Mouse (Mus musculus) retina, adult 2 months (tissue): ENCODE measurements around the gene Fig4.
A peak's percentile ranks its signal among the peaks of the same experiment; 100 is the strongest.

ENCODE experiments used
- DNase-seq: peaks from one replicate; pipeline ENCODE4 v3.0.0-alpha.2; 2012; ENCODE audit warnings: low read depth, low spot score

Fig4 gene

DNA sequence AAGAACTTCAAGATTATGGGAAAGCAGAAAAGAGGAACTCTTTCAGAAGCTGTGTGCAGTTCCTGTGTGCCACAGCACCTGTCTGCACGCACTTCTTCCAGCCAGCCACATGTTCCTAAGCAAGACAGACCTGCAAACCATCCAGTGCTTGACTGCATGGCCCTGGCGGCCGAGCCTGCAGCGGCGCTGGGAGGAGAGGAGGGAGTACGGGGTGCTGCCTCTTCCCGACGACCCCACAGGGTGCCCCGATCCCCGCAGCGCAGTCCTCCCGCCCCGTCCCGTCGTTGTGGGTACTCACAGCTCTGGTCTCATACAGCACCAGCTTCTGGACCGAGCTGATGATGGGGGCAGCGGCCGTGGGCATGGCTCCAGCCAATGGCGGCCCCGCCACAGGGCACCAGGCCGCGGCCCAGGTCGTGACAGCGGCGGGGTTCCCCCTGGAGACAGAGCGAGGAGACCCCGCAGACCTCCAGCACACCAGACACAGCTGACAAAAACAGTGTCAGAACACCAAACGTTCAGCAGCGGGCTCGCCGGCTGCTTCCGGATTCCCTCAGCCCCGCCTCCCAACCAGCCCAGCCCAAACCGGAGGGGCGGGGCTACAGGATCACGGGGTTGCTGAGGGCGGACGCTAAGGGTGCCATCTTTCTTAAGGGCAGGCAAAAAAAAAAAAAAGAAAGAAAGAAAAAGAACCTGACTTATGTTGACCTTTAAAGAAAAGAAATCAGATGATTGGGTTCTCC lies at the start of gene Fig4:
Gene Fig4 (minus strand): TSS at position 572 of the 743 bp plus-strand sequence.
- DNase-seq, result peak; percentile 78

GRCm38 (mm10) chr10:41341346-41341745 lies 38.3 kb upstream of the Fig4 start:
- DNase-seq, result no peak

DNA sequence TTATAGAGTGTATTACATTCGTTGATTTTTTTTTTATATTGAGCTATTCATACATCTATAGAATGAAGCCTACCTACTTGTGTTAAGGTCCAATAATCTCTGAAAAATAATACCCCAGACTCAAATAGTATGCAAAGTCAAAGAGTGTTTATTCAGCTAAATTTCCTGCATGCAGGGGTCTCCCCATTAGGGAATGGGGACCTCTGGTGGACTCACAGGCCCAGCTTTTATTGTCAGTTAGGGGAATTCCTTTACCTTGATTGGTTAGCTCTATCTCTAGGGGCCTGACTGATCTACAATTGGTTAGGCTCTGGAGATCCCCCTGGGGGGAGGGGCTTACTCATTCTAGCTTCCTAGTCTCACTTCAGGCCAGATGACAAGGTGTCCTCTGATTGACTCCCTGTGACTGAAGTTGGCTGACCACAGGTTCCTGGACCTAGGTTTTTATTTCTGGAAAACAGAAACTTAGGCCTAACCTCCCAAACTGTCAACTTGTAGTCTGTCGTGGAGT lies 29.5 kb upstream of the Fig4 start:
- no peak for DNase-seq

DNA sequence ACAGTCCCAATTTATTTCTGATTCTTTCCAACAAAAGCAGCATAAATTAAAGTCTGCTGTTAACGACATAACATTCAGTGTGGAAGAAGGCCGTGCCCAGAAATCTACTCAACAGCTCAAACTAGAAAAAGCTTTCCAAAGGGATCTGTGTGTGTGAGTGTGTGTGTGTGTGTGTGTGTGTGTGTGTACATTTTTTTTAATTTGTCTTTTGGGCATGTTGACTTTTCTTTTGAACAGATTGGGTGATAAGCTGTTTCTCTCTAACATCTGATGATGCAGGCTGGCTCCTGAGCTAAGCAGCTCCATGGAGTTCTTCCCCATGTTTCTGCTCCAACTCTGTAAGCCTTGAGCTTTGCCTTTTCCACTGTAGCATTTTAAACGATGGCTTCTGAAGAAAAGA lies 12.8 kb upstream of the Fig4 start:
- DNase-seq, result no peak

GRCm38 (mm10) chr10:41308205-41308604 lies 5.1 kb upstream of the Fig4 start:
- DNase-seq, result no peak

DNA sequence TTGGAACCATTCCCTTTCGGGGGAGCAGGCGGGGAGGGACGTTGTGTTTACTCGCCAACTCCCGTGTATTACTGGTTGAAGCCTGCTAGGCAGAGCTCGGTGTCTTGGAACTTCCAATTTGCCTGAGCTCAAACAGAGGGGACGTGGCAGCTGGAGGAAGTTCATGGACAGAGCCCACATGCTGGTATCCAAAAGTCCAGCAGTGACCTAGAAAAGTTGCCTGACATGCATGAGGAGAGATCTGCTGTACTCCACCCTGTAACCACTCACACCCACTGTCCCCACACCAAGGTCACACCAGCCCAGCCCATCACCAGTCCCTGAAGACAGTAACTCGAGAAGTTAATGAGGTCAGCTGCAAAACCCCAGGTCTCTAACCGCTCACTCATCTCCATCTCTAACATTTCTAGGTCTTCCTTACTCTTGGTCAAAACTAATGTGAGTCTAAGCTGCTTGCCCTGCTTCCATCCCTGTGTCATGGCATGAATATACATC lies 1.9 kb upstream of the Fig4 start:
- no peak for DNase-seq

DNA sequence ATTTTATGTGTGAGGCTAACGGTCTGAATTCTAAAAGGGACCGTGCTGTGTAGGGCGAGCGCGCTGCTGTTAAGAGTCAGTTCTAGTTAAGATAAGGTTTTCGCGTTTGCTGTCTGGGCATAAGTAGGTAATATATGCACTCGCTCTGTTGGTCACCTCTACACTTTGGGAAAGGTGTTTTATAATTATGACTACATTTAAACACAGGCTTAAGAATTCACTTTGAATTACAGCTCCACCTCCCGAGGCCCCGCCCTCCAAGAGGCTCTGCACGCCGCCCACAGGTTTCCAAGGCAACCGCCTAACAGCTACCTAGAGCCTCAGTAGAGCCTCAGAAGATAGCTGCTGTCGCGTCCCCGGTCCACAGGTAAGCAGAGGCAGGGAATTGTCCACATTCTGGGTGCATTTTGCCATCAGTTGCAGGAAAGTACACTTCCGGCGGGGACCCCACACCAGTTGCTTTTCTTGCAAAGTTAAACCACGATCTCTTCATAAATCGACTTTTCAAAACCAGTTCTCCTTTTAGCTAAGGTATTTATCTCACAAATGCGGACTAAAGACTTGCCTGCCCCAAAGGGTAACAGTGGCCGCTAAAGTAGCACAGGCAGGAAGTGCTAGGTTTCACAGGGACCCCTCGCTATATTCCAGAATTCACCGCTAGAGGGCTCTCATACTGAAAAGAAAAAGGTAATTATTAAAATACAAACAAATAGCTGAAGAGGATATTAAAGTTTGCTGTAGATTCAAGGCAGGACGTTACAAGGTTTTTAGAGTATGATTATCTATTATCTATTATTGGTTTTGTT lies 782 bp upstream of the Fig4 start, which contains the start of gene Ak9:
Gene Ak9 (plus strand): TSS at position 342 of the 806 bp plus-strand sequence.
- DNase-seq, result peak; percentile 70

DNA sequence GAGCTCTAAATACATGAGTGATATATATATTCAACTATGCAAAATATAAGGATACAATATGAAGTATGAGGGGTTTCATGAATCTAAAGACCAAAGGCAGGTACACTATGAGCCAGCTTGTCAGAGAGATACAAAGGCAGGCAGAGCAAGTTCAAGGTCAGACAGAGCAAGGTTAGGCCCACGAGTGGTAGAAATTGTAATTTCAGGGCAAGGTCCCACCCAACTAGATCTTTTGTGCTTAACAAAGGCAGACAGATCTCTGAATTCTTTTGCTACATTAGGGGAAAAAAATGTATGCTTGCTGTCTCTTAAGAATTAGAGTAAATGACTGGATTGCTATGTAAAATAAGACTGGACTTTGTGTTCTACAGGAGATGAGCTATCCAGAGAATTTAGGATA lies 2.9 kb downstream of the Fig4 start:
- no peak for DNase-seq

- peak; percentile 46 for DNase-seq
Observed at GRCm38 (mm10) chr10:41295145-41295544, 7.9 kb downstream of the Fig4 start.

DNA sequence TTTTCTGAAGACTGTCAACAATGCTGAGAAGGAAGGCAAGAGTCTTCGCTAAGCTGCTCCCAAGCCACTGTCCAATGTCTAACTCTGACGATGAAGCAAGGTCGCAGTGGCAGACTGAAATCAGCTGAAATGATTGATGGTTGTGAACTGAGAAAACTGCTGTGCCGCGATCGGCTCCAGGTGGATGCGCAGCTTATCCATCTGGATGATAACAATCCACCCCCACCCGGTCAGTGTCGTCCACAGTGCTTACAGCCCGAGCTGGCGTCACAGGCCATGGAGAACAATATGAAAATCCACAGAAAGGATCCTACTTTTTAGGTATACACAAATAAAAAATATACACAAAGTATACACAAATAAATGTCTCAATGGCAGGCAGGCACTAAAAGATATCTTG lies 8.3 kb downstream of the Fig4 start:
- DNase-seq, result no peak

DNA sequence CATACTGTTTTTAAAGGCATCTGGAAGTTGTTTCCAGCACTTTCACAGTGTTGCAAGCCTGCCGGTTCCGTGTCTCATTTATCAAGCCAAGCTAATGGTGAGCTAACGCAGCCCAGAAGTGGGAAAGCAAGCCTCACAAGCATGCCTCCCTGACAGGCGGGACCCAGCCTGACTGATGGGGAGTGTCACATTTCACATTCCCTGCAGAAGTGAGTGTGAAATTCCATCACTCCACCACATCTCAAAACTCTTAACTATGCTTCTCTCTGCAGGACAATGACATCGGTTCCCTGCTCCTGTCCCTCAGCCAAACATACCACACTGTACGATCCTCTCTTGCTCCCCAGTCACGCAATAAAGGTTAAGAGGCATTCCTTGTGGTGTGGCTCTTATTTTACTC lies 10.0 kb downstream of the Fig4 start:
- DNase-seq, result no peak

DNA sequence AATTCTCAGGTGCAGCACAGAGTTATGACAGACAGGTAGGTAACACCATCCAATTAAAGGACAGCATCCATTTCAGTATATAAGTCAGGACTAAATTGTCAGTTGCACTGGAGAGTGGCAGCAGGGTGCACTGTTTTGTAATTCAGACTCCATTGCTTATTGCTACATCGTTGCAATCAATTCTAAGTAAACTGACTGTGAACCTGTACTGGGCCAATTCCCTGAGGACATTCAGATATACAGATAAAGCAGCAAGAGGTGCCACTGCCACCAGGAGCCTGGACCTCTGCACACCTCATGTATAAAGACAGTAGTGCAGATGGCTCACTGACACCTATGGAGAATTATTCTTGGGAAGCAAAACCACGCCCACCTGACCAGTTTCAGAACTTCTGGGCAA lies 12.0 kb downstream of the Fig4 start:
- no peak for DNase-seq

- peak; percentile 77 for DNase-seq
Observed at GRCm38 (mm10) chr10:41288771-41289415, 14.2 kb downstream of the Fig4 start.

- no peak for DNase-seq
Observed at GRCm38 (mm10) chr10:41288074-41288473, 15.0 kb downstream of the Fig4 start.

GRCm38 (mm10) chr10:41287618-41288017 lies 15.4 kb downstream of the Fig4 start:
- no peak for DNase-seq

- no peak for DNase-seq
Observed at GRCm38 (mm10) chr10:41282086-41282485, 21.0 kb downstream of the Fig4 start.

DNA sequence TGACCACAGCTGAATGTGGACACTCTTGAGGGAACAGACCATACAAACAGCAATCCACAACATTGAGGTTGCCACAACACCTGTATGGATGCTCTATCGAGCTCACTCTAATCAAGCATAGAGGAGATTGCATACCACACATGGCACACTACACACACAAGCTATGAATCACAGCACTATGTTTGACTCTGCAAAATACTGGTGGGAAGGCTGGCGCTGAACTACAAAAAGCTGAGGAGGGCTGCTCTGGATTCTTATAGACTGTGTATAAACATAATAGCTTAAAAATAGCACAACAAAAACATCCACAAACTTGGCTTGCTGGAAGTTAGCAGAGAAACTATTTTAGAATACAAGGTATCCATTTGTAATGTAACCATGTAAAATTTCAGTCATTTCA lies 22.3 kb downstream of the Fig4 start:
- no peak for DNase-seq

- DNase-seq, result no peak
Observed at GRCm38 (mm10) chr10:41280177-41280576, 22.9 kb downstream of the Fig4 start.

- DNase-seq, result no peak
Observed at GRCm38 (mm10) chr10:41278808-41279207, 24.3 kb downstream of the Fig4 start.

DNA sequence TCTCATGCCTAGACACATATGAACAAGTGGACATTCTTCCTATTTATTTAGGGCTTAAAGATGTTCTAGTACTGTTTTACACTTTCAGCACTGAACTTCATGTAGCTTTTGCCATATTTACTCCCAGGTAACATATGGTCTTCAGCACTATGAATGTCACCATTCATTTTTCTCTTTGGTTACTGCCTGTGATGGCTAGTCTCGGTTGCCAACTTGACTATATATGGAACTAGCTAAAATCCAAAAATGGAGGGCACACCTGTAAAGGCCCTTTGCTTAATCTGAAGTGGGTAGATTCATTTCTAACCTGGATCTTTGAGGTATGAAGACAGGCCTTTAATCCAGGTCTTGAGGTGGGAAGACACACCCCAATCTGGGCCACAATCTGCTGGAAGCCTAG lies 28.2 kb downstream of the Fig4 start:
- no peak for DNase-seq

DNA sequence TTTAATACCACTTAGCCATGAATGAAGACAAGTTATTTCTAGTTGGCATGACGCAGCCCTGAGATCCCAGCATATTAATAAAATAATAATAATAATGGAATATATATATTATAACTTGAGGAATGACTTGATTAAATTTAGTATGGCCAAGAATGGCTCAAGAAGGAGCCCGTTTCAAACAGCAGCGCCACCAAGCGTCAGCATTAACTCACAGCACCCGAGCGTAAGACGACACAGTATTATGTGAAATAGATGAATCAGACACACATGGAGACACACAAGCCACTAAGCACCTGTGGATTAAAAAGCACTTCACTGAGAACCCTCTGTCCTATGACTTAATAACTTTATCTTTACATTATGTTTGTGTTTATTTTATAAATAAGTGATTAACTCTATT lies 31.2 kb downstream of the Fig4 start:
- DNase-seq, result no peak

GRCm38 (mm10) chr10:41261889-41262288 lies 41.2 kb downstream of the Fig4 start:
- DNase-seq, result no peak
